Mouse (Mus musculus) MEL (cell line): ENCODE measurements around the gene Fgf22. TPM values are rescaled to one million over a fixed set of nuclear protein-coding genes. Genes with fewer than 3 reads are reported as not detected.

Experiments
- DNase-seq: peaks from one replicate; pipeline ENCODE4 v3.0.0; 2011; ENCODE audit warnings: low read depth, low spot score
- H3K27ac ChIP-seq: 2 replicates; pipeline ENCODE4 v1.5.1; 2012; ENCODE audit warnings: low read depth, mild to moderate bottlenecking, control low read depth, low read length, moderate library complexity; ENCODE audit not compliant: control insufficient read depth
- H3K27me3 ChIP-seq, 2 experiments: fragments of 150-350 bp in 1 of 2; sonication (generic) in 1 of 2; 2 replicates each; pipeline ENCODE4 v1.6.1; 2012; ENCODE audit warnings: low read length in 2 of 2, mild to moderate bottlenecking in 2 of 2, improper control_type of control experiment in 1 of 2, moderate library complexity in 1 of 2; ENCODE audit not compliant: insufficient read depth in 2 of 2, control insufficient read depth in 1 of 2
- H3K36me3 ChIP-seq, 2 experiments: 2 replicates each; pipeline ENCODE4 v1.6.1; 2012 to 2014; ENCODE audit warnings: low read length in 2 of 2, improper control_type of control experiment in 1 of 2, inconsistent platforms in 1 of 2, mild to moderate bottlenecking in 1 of 2; ENCODE audit not compliant: insufficient read depth in 2 of 2, control insufficient read depth in 1 of 2
- H3K4me1 ChIP-seq, 2 experiments: fragments of 150-350 bp in 1 of 2; sonication (generic) in 1 of 2; 2 replicates each; pipeline ENCODE4 v1.6.1; 2012; ENCODE audit warnings: low read length in 2 of 2, improper control_type of control experiment in 1 of 2, mild to moderate bottlenecking in 1 of 2; ENCODE audit not compliant: insufficient read depth in 2 of 2, control insufficient read depth in 1 of 2
- H3K4me3 ChIP-seq, 2 experiments: fragments of 150-350 bp in 1 of 2; sonication (generic) in 1 of 2; 2 replicates each; pipeline ENCODE4 v1.5.1; 2012; ENCODE audit warnings: low read depth in 2 of 2, low read length in 2 of 2, mild to moderate bottlenecking in 2 of 2, moderate library complexity in 2 of 2, control low read depth in 1 of 2, improper control_type of control experiment in 1 of 2; ENCODE audit not compliant: control insufficient read depth in 1 of 2, insufficient read depth in 1 of 2
- H3K79me2 ChIP-seq: 2 replicates; pipeline ENCODE4 v1.6.1; 2012; ENCODE audit warnings: mild to moderate bottlenecking, low read length, moderate library complexity; ENCODE audit not compliant: control insufficient read depth, poor library complexity, insufficient read depth
- H3K9ac ChIP-seq: 2 replicates; pipeline ENCODE4 v1.6.1; 2012; ENCODE audit warnings: low read depth, mild to moderate bottlenecking, control low read depth, low read length, moderate library complexity; ENCODE audit not compliant: control insufficient read depth, poor library complexity, severe bottlenecking
- H3K9me3 ChIP-seq: fragments of 150-350 bp; sonication (generic); replicated peaks from 2 replicates; pipeline ENCODE4 v1.6.1; 2012; ENCODE audit warnings: mild to moderate bottlenecking, low read length, improper control_type of control experiment, moderate library complexity; ENCODE audit not compliant: insufficient read depth
- BHLHE40 ChIP-seq: IDR thresholded peaks from 2 replicates; pipeline ENCODE4 v1.6.1; 2012; ENCODE audit warnings: low read depth, mild to moderate bottlenecking, inconsistent platforms, low read length, improper control_type of control experiment, borderline replicate concordance
- CHD2 ChIP-seq: IDR thresholded peaks from 2 replicates; pipeline ENCODE4 v1.6.1; 2011; ENCODE audit warnings: low read length, improper control_type of control experiment
- E2F4 ChIP-seq: IDR thresholded peaks from 2 replicates; pipeline ENCODE4 v1.6.1; 2011; ENCODE audit warnings: low read depth, low read length, improper control_type of control experiment, borderline replicate concordance
- GABPA ChIP-seq: IDR thresholded peaks from 2 replicates; pipeline ENCODE4 v1.6.1; 2012; ENCODE audit warnings: low read depth, mild to moderate bottlenecking, inconsistent platforms, low read length, improper control_type of control experiment, moderate library complexity
- GATA1 ChIP-seq: IDR thresholded peaks from 2 replicates; pipeline ENCODE4 v1.6.1; 2011; ENCODE audit warnings: low read depth, low read length, improper control_type of control experiment
- HCFC1 ChIP-seq: IDR thresholded peaks from 2 replicates; pipeline ENCODE4 v1.6.1; 2012; ENCODE audit warnings: low read depth, mild to moderate bottlenecking, inconsistent platforms, low read length, improper control_type of control experiment, moderate library complexity
- JUND ChIP-seq: IDR thresholded peaks from 2 replicates; pipeline ENCODE4 v1.6.1; 2011; ENCODE audit warnings: low read depth, mild to moderate bottlenecking, improper control_type of control experiment, low read length
- MAX ChIP-seq: IDR thresholded peaks from 2 replicates; pipeline ENCODE4 v1.6.1; 2011; ENCODE audit warnings: low read length, improper control_type of control experiment
- MEF2A ChIP-seq: IDR thresholded peaks from 2 replicates; pipeline ENCODE4 v1.6.1; 2014; ENCODE audit warnings: low read depth, mild to moderate bottlenecking, inconsistent platforms, low read length, improper control_type of control experiment; ENCODE audit not compliant: poor library complexity, insufficient replicate concordance, severe bottlenecking; ENCODE audit errors: extremely low read depth
- MXI1 ChIP-seq: IDR thresholded peaks from 2 replicates; pipeline ENCODE4 v1.6.1; 2011; ENCODE audit warnings: mild to moderate bottlenecking, low read depth, low read length, improper control_type of control experiment
- MYB ChIP-seq: IDR thresholded peaks from 2 replicates; pipeline ENCODE4 v1.6.1; 2011; ENCODE audit warnings: mild to moderate bottlenecking, low read depth, low read length, improper control_type of control experiment
- NELFE ChIP-seq: IDR thresholded peaks from 2 replicates; pipeline ENCODE4 v1.6.1; 2011; ENCODE audit warnings: low read depth, low read length, improper control_type of control experiment
- NRF1 ChIP-seq: IDR thresholded peaks from 2 replicates; pipeline ENCODE4 v1.6.1; 2014; ENCODE audit warnings: low read depth, mild to moderate bottlenecking, inconsistent platforms, low read length, improper control_type of control experiment, moderate library complexity; ENCODE audit not compliant: poor library complexity, insufficient read depth, severe bottlenecking
- POLR2AphosphoS2 ChIP-seq: IDR thresholded peaks from 2 replicates; pipeline ENCODE4 v1.6.1; 2011; ENCODE audit warnings: low read length, improper control_type of control experiment
- RAD21 ChIP-seq: IDR thresholded peaks from 2 replicates; pipeline ENCODE4 v1.6.1; 2011; ENCODE audit warnings: mild to moderate bottlenecking, low read depth, low read length, improper control_type of control experiment
- RCOR1 ChIP-seq: IDR thresholded peaks from 2 replicates; pipeline ENCODE4 v1.6.1; 2012; ENCODE audit warnings: low read depth, mild to moderate bottlenecking, inconsistent platforms, low read length, improper control_type of control experiment
- SIN3A ChIP-seq: IDR thresholded peaks from 2 replicates; pipeline ENCODE4 v1.6.1; 2012; ENCODE audit warnings: low read length, improper control_type of control experiment, inconsistent platforms
- SMC3 ChIP-seq: IDR thresholded peaks from 2 replicates; pipeline ENCODE4 v1.6.1; 2011; ENCODE audit warnings: low read depth, low read length, improper control_type of control experiment
- TAL1 ChIP-seq: IDR thresholded peaks from 2 replicates; pipeline ENCODE4 v1.6.1; 2012; ENCODE audit warnings: mild to moderate bottlenecking, inconsistent platforms, low read length, moderate library complexity, mixed read lengths
- TBP ChIP-seq: IDR thresholded peaks from 2 replicates; pipeline ENCODE4 v1.8.0; 2011; ENCODE audit warnings: low read depth, low read length, improper control_type of control experiment
- TCF12 ChIP-seq: IDR thresholded peaks from 2 replicates; pipeline ENCODE4 v1.6.1; 2014; ENCODE audit warnings: low read depth, mild to moderate bottlenecking, inconsistent platforms, low read length, improper control_type of control experiment, moderate library complexity
- USF2 ChIP-seq, 2 experiments: IDR thresholded peaks; 2 replicates each; pipeline ENCODE4 v1.6.1; 2011 to 2012; ENCODE audit warnings: improper control_type of control experiment in 2 of 2, low read length in 2 of 2, borderline replicate concordance in 1 of 2, inconsistent platforms in 1 of 2, low read depth in 1 of 2, mild to moderate bottlenecking in 1 of 2; ENCODE audit not compliant: insufficient read depth in 1 of 2
- ZC3H11A ChIP-seq: IDR thresholded peaks from 2 replicates; pipeline ENCODE4 v1.6.1; 2012; ENCODE audit warnings: low read depth, mild to moderate bottlenecking, inconsistent platforms, low read length, improper control_type of control experiment
- ZKSCAN1 ChIP-seq: IDR thresholded peaks from 2 replicates; pipeline ENCODE4 v1.6.1; 2012; ENCODE audit warnings: low read depth, mild to moderate bottlenecking, inconsistent platforms, low read length, improper control_type of control experiment, moderate library complexity
- ZMIZ1 ChIP-seq: IDR thresholded peaks from 2 replicates; pipeline ENCODE4 v1.6.1; 2012; ENCODE audit warnings: low read depth, mild to moderate bottlenecking, inconsistent platforms, low read length, improper control_type of control experiment, moderate library complexity
- ZNF384 ChIP-seq: IDR thresholded peaks from 2 replicates; pipeline ENCODE4 v1.6.1; 2012; ENCODE audit warnings: low read depth, mild to moderate bottlenecking, inconsistent platforms, low read length, improper control_type of control experiment
- polyA plus RNA-seq, 2 experiments: library from polyadenylated mRNA; stranded (reverse) in 1 of 2; unstranded in 1 of 2; fragments of >175 nt in 1 of 2; fragments of >200 nt in 1 of 2; gene quantifications; 2 replicates each; pipeline versions ENCODE4 v1.2.1 to v1.2.4; 2012; ENCODE audit warnings: low replicate concordance in 2 of 2, low read depth in 1 of 2; ENCODE audit not compliant: insufficient read length in 2 of 2, insufficient read depth in 1 of 2, missing spikeins in 1 of 2
- total RNA-seq: library from RNA; depleted of rRNA; stranded (reverse); fragments of 300-350 nt; gene quantifications from 2 replicates; pipeline ENCODE4 v1.2.3, GENCODE M21; 2012

Fgf22 gene
- total and polyA plus RNA-seq, 3 experiments: 0.15 to 0.33 TPM; not detected in 1

DNA sequence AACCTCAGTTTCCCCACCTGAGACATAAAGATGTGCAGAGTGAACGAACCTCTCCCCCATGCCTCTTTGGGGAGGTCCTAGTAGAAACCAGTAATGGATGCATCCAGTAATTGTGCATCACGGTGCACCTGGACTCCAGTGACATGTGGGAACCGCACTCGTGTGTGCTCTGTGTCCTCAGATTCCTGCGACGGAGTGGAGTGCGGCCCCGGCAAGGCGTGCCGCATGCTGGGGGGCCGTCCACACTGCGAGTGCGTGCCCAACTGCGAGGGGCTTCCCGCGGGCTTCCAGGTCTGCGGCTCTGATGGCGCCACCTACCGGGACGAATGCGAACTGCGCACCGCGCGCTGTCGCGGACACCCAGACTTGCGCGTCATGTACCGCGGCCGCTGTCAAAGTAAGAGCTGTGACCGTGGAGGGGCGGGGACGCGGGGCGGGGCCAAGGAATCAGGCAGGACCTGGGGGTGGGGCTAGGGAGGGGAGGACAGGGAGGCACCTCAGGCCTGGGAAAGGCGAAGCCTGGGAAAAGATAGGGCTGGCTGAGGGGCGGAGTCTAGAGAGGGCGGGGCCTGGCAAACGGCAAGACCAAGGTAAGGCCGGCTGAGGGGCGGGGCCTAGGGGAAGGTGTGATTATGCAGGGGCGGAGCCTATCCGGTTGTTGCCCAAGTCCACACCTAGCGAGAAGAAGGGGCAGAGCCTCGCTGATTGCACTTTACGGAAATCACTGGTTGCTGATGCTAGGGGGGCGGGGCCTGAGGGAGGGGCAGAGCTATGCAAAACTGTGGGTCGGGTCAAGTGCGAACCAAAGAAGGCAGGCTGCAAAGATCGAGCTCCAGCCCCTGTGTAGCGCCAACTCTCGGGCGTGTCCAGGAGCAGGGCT, 25.1 kb downstream of the Fgf22 start (continued):
- no peak for TF ChIP-seq USF2 (IDR thresholded peaks at IDR 0.05; ENCODE audit: borderline replicate concordance in 1 of 2, insufficient read depth in 1 of 2, low read depth in 1 of 2, low read length in 2 of 2)
- no peak for TF ChIP-seq E2F4
- no peak for TF ChIP-seq TAL1
- TF ChIP-seq MEF2A: no peak
- no peak for TF ChIP-seq TBP
- TF ChIP-seq HCFC1: peak; percentile 53; the same call in 1 of the 2 replicates
- no peak for TF ChIP-seq NELFE
- no peak for TF ChIP-seq BHLHE40
- TF ChIP-seq ZC3H11A: no peak
- no peak for TF ChIP-seq GATA1
- TF ChIP-seq RCOR1: no peak
- TF ChIP-seq MXI1: peak; percentile 51
- no peak for TF ChIP-seq ZNF384
- TF ChIP-seq JUND: no peak
- TF ChIP-seq ZKSCAN1: no peak
- TF ChIP-seq ZMIZ1: no peak
- no peak for TF ChIP-seq CHD2
- no peak for TF ChIP-seq TCF12
- TF ChIP-seq NRF1: peak; percentile 58
- TF ChIP-seq SIN3A: peak; percentile 56
- peak; percentile 59; the same call in 1 of the 2 replicates for TF ChIP-seq MAX
- no peak for TF ChIP-seq MYB
- TF ChIP-seq POLR2AphosphoS2: no peak
- no peak for TF ChIP-seq GABPA

DNA sequence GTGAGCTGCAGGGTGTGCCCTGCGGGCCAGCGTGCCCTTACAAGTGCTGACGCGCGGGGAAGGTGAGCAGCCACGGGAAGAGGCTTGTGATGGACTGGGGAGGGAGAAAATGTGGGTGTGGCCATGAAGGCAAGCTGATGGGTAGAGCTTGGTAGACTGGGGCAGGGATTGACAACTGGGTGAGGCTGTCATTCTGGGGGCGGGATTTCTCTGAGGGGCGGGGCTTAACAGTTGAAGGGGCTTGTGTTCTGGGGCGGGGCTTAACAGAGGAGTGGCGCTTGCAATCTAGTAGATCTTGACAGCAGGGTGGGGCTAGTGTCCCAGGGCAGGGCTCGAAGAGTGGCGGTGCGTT, 25.8 kb downstream of the Fgf22 start:
- H3K27me3 ChIP-seq: no peaks in the 10 kb centered on the region
- H3K9me3 ChIP-seq: no peaks in the 10 kb centered on the region
- DNase-seq: peak; percentile 94
- TF ChIP-seq ZC3H11A (no peak), NRF1 (no peak), SMC3 (no peak), RAD21 (no peak), TBP (peak; percentile 18; the same call in 1 of the 2 replicates), GATA1 (peak; percentile 35; the same call in 1 of the 2 replicates)
- H3K36me3 ChIP-seq: no peaks in the 10 kb centered on the region
- H3K9ac ChIP-seq: no peak overlapping the region
- peaks cover 0 to 8% of the 10 kb centered on the region in 2 experiments; a peak in 1 of 4 replicates for H3K4me1 ChIP-seq
- no peak overlapping the region for H3K27ac ChIP-seq
- H3K79me2 ChIP-seq: no peaks in the 10 kb centered on the region
- H3K4me3 ChIP-seq: peak overlapping the region; percentile 53 to 71; a peak in 3 of 4 replicates
